Mouse (Mus musculus): ENCODE measurements at regions not wholly inside any gene's neighbourhood (a gene's known extent, or its start where the extent isn't known, plus 50 kb on each side); places are given as distances from the start of the nearest gene placed in this dataset.

GRCm38 (mm10) chr17:83908811-83909210, 61.0 kb upstream of the Haao start:
- no peak for TF ChIP-seq CTCF (IDR thresholded peaks at IDR 0.05; ENCODE audit: low read depth, low read length)
- TF ChIP-seq POLR2A (IDR thresholded peaks at IDR 0.05; ENCODE audit: borderline replicate concordance, low read depth, low read length): no peak
